Mouse (Mus musculus) heart, postnatal 4 days (tissue): Measurements from ENCODE around the gene Tex52. TPM values are rescaled to one million over a fixed set of nuclear protein-coding genes. Genes with fewer than 3 reads are reported as not detected.

Source experiments
- DNase-seq: peaks from one replicate; pipeline ENCODE4 v3.0.0; 2021
- total RNA-seq, 2 experiments: library from RNA; stranded (reverse); gene quantifications; 2 replicates each; pipeline ENCODE4 v1.2.3; 2021

Gene Tex52
- total RNA-seq, 2 experiments from 2014 or later, result not detected

GRCm38 (mm10) chr6:128429826-128430225, 54.6 kb downstream of the Tex52 start:
- no peak for DNase-seq

DNA sequence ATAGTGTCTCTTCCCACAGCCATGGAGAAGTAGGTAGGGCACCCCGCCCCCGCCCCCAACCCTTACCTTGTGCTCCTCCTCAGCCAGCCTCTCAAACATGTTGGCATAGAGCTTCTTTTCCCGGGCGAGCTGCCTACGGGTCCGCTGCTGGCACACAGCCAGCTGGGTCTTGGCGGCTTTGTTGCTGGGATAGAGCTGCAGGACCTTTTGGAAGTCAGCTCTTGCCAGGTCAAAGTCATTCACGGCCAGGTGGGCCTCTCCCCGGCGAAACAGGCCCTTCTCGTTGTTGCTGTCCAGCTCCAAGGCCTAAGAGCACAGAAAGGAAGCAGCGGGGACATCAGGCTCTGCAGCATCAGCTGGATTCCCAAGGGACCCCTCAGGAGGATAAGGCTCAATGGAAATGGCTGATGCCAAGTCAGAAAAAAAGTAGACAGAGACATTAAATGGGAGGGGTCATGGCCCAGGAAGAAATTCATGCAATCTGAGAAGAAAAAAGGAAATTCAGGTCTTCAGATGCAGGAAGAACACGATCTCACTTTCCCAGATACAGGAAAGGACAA, 57.2 kb downstream of the Tex52 start:
- DNase-seq, result peak; percentile 73

- DNase-seq, result no peak
Observed at GRCm38 (mm10) chr6:128433566-128433965, 58.3 kb downstream of the Tex52 start.

Other genes with a start within 250 kb of the Tex52 start
- 100 to 1,000 TPM; 216 TPM for gene Tspan9, start 231.9 kb upstream of the Tex52 start, total RNA-seq
- 1 to 10 TPM; 6.2 to 6.9 TPM for gene Tead4, start 74.6 kb upstream of the Tex52 start, total RNA-seq
- 10 to 100 TPM; 10.9 to 11.4 TPM for gene Tulp3, start 19.6 kb upstream of the Tex52 start, total RNA-seq
- 10 to 100 TPM; 25.7 to 26.8 TPM for gene Rhno1, start 12.5 kb upstream of the Tex52 start, total RNA-seq
- gene Foxm1, start 12.5 kb upstream of the Tex52 start, total RNA-seq, result 10 to 100 TPM; 42.0 to 48.9 TPM
- not detected for gene Gm44596, start within 50 bp of the Tex52 start, total RNA-seq
- 1 to 10 TPM; 1.5 to 1.8 TPM for gene Nrip2, start 23.8 kb downstream of the Tex52 start, total RNA-seq
- 10 to 100 TPM; 27.8 to 34.2 TPM for gene Itfg2, start 49.5 kb downstream of the Tex52 start, total RNA-seq
- 100 to 1,000 TPM; 199 to 200 TPM for gene Fkbp4, start 63.2 kb downstream of the Tex52 start, total RNA-seq
- 1 to 10 TPM; 1.1 to 2.9 TPM for gene Pzp, start 151.3 kb downstream of the Tex52 start, total RNA-seq
- gene A2ml1, start 206.2 kb downstream of the Tex52 start, total RNA-seq, result under 1 TPM in 1 of 2 experiments, not detected in 1; 0.11 TPM
- not detected for gene Klrb1a, start 248.1 kb downstream of the Tex52 start, total RNA-seq